Mouse (Mus musculus) ovary, adult 18-20 months (tissue): ENCODE measurements around the gene Ndufv2.

ENCODE experiments used
- DNase-seq: peaks from one replicate; pipeline ENCODE4 v3.0.0; 2022; ENCODE audit warnings: low spot score, mixed read lengths

Gene Ndufv2

DNA sequence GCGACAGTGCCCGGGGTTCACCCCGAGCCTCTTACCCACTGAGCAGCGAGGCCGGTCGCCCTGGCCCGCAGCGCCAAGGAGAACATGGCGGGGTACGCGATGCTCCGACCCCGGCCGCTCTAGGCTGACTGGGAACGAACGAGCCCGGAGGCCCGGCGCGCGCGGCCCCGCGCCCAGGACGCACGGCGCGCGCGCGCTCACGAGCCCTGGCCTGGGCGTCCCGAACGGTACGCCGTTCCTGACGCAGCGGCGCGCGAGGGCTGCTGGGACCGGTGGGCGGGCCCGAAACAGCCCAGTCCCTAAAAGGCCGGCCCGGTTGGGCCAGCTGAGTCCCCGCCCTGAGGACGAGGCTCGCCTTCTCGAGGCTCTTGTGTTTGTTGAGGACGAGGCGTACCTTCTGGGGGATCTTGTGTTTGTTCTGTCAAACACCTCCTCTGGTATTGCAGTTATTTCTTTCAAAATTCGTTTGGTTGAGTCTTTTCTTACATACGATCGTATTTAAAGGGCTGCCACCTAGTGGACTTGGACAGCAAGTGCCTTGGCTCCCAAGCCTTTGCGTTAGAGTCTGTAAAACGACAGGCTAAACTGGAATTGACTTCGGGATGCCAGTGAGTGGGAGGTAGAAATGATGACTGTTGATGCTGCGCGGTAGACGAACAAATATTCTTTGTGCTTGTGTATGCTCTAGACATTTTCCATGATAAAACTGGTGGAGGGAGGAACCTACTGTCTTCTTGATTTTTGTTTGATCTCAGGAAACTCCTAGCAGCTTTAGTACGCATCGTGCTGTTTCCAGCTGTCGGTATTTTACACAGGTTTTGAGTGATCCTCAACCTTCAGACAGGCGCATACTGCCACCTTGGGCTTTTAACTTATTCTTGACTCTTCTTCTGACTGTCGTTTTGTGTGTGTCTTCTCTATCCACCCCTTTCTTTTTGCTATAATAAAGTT is at the start of gene Ndufv2:
Ndufv2 (minus strand) TSS at position 180 of the 951 bp plus-strand sequence.
- DNase-seq: peak; percentile 87

DNA sequence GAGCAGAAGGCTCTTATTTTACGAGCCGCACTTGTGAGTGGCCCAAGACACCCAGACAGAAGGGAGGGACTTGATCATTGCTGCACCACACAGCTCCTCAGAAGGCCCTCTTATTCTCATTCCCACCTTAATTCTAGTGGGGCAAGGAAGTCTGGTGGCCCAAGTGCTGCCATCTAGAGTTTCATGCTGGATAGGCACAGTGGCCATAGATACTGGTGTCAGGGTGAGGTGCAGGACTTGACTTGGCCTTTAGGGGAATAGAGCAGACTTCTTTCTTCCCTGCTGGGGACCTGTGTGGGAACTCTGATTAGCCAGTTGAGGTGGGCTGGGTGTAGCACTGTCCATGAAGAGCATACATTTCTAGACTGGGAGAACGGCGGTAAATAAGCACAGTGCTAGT is 29.9 kb upstream of the Ndufv2 start:
- DNase-seq: no peak

DNA sequence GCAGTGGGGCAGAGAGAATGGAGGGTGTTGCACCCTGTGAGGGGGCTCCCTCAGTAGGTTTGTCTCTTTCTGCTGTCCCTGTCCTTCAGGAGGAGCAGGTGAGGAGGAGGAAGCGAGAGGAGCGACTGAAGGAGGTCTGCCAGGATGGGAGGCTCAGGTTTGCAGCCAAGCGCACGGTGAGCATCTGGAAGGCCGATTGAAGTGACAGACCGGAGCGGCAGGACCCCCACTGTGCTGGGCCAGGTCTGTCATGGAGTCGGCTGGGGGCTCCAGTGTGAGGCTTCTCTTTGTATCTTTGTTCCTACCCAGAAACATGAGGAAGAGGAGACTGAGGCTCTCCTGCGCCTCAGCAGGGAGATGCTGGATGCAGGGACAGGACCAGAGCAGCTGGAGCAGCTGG is 29.0 kb upstream of the Ndufv2 start:
- DNase-seq: no peak

DNA sequence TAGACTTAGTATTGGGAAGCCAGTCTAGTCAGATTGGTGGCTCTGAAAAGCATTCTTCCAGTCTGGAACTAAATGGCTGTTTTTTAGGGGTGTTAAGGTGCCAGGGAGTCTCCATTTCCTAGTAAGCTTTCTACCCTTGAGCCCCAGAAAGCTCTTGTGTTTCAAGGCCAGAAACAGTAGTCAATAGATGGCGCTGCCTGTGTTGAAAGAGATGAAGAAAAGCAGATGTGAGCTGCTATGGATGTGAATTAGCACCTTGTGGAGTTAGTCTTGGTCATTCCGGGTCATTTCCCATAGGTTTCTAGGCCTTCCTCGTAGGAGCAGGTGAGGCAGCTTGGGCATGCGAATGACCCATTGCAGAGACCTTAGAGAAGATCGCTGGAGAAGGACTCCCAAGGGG is 23.9 kb upstream of the Ndufv2 start:
- no peak for DNase-seq

DNA sequence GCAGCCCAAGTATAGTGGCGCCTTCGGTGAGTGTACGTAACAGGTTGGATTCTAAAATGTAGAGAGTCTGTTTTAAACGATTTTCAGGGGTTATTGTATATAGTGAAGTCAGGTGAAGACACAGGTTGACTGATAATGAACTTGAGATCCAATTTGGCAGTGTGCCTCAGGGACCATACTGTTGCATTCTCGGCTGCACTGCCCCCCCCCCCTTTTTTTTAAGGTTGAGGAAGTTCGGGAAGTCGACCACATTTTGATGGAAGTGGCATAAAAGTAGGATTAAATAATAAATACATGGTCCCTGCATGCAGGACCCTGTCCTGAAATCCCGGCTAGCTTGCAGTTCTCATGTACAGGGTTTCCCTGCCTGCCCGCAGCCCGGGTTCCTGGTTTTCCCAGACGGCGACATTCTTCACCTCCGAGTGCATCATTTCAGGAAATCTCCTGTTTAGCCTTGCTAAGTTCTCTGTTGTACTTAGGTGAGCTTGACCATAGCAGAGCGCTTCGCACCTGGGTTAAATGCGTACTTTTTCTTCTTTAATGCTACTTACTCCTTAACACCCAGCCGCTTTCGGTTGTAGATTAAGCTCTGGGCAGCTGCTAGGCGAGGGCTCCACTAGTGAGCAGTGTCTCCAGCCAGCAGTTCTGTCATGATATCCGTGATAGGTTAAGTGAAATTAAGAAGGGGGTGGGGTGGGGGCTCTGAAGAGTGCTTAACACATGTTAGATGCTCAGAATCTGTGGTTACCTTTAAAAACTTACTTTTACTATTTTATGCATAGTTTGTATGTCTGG is 22.7 kb upstream of the Ndufv2 start:
- no peak for DNase-seq

DNA sequence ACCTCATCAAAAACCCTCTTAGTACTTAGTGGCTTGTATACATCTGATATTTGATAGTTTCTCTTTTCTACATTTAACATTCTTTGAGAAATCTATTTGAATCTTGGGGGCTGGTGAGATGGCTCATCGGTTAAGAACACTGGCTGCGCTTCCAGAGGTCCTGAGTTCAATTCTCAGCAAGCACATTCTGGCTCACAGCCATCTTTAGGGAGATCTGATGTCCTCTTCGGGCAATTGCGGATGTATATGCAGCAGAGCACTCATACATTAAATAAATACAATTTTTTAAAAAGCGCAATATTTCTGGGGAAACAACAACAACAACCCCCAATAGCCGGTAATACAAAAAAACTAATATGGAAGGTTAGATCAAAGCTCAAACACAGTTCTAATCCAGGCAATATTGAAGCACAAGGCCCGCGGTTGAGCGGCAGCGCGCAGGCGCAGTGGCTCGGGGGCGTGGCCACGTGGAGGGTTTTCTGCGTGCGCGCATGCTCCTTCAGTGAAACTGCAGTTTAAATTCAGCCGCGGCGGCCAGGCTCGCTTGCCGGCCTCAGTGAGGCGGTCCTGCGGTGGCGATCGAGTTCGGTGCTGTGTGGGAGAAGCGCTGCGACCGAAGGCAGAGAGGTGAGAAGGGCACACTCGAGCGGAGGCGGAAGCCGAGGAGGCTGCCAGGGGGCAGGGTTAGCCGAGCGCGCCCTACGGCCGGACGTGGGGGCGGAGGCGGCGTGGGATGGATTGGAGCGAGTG is 21.9 kb upstream of the Ndufv2 start, which contains the start of gene Ddx11:
Ddx11 (plus strand) TSS at position 455 of the 750 bp plus-strand sequence.
- DNase-seq: peak; percentile 81

DNA sequence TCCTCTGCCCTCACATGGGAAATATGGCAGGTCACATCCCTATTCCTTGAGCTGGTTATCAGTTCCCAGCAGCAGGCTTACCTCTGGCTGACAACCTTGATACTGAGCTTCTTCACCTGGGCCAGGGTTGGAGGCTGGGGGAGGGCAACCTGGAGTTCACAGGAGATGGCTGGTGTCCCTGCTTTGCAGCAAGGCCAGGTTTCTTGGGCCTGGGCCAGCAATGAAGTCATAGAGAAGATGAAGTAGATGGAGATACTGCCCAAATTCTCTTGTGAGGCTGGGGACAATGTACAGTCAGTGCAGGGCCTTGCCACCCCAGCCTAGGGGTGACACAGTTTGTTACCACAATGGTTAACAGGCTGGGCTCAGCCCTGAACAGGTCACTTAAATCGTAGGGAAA is 19.3 kb upstream of the Ndufv2 start:
- DNase-seq: no peak

DNA sequence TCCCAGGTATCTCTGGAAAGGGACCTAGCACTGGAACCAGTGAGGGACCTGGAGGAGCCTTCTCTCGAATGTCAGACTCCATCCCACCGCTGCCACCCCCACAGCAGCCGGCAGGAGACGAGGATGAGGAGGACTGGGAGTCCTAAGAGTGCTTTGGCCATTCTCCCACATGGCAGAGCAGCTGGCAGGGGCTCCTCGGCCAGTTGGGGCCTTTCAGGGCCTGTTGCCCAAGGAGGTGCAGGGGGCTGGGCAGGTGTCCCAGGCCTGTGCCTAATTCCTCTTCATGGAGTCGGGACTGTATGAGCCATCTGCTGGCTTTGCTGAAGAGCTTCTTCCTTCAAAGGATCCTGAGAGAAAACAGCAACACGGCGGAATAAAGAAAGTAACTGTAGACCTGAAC is 17.6 kb upstream of the Ndufv2 start:
- DNase-seq: no peak

DNA sequence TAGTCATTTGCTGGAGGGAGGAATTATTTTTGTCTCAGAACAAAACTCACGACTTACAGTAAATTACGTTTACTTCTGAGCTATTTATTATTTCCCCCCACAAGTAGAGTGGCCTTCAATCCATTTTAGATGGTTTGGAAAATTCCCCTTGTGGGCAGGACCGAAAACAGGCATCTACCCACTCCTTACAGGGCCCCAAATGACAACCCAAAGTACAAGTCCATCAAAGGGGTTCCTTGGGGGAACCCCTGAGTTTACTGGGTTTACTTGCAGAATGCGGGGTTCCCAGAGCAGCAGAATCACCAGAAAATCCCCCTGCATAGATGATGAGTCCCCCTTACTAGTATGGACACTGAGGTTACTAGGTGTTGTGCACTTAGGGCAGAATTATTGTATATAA is 10.8 kb upstream of the Ndufv2 start:
- no peak for DNase-seq

DNA sequence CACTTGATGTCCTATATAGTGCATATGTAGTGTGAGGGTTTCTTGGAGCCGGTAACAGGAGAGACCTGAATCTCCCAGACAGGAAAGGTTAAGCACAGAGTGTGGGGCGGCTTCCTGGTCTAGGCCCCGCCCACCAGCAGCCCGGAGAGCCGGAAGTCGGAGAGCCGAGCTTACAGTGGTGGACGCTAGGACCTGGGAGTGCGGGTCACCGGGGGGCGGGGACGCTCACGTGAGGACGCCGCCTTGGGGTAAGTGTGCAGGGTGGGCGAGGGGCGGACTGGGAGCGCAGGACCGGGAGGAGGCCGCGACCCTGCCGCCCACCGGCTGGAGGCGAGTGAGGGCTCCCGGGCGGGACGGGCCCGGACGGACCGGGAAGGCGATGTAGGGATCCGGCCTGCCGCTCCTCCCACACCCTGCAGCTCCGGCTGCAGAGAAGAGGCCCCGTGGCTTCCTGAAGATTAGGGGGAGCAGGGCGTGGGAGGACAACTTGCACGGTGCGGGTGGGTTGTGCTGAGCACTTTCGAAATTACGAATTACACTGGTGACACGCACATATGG is 10.1 kb upstream of the Ndufv2 start, which contains the start of gene Washc1:
Washc1 (plus strand) TSS at position 144 of the 558 bp plus-strand sequence.
- peak; percentile 81 for DNase-seq

DNA sequence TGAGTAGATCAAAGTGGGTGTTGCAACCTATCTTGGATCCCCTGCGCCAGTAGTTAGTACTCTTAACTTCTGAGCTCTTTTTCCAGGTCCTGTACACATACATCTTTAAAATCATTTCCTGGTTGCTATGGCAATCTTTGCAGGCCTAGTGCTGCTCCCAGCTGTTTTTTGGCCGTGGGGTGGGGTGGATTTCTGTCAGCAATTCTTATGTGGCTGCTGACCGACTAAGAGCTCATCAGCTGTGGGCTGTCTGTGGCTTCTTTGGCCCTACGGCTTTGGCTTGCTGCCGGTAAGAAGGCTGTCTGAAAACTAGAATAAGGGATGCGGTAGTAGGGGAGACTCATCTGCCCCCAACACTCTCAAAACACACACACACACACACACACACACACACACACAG is 9.4 kb upstream of the Ndufv2 start:
- DNase-seq: no peak

DNA sequence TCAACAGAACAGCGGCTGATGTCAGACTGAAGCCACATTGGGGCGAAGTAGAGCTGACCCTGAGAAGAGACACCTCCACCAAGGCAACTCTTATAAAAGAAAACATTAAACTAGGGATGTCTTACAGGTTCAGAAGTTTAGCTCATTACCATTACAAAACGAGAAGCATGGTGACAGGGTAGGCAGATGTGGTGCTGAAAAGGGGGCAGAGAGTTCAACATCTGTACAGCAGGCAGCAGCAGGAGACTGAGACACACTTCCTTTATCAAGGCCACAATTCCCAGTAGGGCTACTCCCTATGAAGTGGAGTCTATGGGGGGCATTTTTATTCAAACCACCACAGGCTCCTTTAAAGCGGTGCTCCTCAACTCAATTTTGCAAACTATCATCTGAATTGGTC is 6.8 kb upstream of the Ndufv2 start:
- no peak for DNase-seq

DNA sequence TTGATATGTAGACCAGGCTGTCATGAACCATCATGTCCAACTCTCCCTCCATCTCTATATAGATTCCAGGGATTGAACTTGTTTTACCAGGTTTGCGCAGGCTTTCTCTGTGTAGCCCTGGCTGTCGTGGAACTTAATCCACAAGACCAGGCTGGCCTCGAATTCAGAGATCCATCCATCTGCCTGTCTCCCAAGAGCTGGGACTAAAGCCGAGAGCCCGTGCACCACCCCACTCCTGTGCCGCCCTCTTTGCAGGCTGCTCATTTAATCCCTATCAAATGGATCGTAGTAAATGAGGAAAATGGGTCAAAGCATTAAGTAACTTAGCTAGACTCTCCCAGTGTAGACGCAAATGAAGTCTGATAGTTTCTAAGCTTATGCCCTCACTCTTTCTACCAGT is 6.1 kb upstream of the Ndufv2 start:
- no peak for DNase-seq

DNA sequence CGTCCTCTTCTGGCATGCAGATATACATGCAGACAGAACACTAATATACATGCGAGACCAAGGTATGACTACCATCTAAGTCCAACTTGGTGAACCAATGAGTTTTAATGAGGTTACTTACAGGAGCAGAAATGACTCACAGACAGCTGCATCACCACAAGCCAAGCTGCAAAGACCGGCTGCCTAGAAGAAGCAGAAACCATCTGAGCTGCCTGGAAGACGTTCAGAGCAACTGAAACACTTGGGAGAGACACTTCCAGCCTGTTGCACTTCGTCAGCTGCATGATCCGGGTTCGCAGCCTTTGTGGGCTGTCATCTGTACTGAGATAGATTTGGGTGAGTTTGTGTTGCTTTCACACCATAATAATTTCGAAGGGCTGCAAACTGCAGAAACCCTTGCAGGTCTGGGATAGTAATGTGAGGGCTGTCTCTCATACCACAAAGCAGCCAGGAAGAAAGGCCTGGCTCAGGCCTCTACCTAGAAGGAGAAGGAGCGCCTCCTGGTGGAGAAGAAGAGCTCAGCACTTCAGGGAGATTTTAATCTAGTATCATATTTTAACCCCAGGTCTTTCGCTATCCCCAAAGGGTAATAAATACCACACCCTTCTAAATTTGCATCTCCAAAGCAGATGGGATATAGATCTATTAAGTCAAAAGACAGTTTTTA is 5.4 kb upstream of the Ndufv2 start:
- no peak for DNase-seq

DNA sequence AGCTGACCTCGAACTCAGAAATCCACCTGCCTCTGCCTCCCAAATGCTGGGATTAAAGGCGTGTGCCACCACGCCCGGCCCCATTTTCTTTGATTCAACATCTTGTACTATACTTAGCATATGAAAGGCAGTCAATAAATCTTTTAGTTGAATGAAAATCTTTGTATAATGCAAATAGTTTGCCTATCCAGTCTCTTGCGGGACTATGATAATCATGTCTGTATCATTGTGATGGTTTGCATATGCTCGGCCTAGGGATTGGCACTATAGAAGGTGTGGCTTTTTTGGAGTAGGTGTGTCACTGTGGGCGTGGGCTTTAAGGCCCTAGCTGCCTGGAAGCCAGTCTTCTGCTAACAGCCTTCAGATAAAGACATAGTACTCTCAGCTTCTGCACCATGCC is 2.7 kb upstream of the Ndufv2 start:
- DNase-seq: no peak

DNA sequence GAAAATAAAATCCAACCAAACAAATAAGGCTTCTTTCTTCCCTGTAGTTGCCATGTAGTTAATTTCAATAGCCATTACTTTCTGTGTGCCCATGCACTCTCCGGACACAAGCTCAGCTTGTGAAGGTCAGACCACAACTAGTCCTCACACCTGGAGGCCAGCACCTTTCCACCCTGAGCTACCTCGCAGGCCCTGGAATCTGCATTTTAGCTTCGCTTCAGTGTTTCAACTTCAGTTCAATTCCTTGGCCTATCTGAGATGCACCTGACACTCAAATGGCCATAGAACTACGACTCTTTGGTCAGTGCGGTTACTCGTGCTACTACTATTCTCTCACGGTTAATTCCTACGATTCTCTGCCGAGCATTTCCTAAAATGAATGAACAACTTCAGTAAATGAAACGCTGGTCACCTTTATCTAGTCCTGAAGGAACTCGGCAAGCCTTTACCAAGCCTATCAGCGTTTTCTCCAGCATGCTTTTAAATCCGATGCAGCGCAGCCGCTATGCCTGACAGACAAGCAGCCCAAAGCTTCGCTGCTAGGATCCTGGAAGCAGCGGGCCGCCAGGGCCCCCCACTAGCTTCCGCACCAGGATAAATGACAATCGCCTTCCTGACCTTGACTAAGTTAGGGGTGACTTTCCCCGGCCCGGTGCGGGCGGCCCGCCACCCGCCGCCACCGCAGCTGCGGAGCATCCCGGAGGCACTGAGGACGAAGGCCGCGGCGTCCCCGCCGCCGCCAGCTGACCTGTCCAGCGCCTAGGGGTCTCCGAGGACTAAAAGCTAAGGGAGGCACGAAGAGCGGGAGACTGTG is 586 bp downstream of the Ndufv2 start:
- DNase-seq: no peak

DNA sequence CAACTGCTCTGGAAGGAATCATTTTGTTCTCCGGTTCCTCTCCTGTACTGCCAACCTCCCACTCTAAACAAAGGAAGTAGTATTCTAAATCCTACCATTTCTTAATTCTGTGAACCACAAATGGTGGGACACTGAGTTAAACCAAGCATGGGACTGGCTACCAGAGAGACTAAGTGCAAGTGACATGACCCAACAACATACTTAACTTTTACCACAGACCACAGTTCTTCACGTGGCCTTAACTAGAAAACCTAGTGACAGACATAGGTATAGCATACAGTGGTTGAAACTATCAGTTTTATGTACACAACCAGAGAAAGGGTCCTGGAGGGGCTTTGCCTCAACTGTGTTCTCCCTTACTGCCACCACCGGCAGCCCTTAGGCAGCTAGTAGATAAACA is 8.7 kb downstream of the Ndufv2 start:
- no peak for DNase-seq

DNA sequence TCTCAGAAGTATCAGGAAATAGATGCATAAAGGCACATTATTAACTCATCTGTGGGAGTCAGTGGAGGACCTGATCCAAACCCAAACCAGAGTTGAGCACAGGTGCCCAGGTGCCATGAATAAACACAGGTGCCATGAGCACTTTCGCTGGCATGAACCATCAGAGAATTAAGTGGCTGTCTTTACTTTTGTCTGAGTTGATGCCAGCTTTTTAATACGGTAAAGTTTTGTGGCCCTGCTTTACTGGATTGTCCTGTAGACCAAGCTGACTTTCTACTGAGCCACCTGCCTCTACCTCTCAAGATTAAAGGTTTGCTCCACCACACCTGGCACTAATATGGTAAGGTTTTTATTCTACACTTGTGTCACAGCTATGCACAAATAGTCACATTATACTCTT is 9.3 kb downstream of the Ndufv2 start:
- no peak for DNase-seq

DNA sequence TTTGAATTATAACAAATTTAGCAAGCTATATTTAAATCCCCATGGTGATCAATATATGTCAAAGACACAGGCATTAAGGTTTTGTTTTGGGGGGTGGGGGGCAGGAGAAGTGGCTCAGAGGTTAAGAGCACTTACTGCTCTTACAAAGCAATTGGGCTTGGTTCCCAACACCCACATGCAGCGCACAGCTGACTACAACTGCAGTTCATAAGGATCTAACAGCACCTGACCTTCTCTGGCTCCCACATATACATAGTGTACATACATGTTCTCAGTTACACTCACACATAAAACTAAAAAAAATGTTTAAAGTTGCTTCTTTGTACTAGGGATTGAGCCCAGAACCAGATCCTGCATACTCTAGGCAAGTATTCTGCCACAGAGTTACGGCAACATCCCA is 10.0 kb downstream of the Ndufv2 start:
- no peak for DNase-seq

DNA sequence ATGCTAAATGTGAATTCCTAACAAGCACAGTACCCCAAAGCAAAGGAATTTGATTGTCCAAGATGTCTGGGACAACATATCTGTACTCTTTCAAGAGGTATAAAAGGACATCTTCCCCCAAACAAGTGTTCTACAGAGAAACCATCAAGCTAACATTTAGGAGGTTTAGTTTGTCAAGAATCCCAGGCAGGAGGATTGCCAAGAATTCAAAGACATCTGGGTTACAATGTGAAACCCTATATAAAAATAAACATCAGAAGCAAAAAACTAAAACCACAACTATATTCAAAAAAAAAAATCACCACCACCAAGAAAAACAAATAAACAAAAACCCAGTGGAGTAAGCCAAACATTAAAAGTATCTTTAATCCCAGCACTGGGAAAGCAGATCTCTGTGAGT is 11.1 kb downstream of the Ndufv2 start:
- DNase-seq: no peak

DNA sequence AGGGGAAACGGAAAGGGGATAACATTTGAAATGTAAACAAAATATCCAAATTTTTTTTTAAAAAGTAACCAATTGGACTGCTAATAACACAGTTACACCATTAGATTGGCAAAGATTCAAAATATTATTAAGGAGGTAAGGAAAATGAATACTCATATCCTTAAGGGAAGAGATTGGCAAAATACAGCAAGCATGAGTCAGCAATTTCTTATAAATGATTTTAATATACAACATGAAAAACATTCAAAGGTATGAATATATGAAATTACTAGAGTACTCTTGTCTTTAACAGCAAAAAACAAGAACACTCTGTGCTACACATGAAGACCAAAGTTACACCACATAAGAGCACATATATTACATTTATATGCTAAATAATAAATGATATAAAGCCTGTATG is 16.3 kb downstream of the Ndufv2 start:
- DNase-seq: no peak
